In genomic region chr5:72972435-72972834, GRCm38 (mm10) we compare ENCODE assay signal across 39 mouse cellular contexts. TPM values are rescaled to one million over a fixed set of nuclear protein-coding genes. Genes with fewer than 3 reads are reported as not detected.
A peak's percentile ranks its signal among the peaks of the same experiment; 100 is the strongest.
DNase-seq lines count a peak whose midpoint lies in the region; ATAC-seq lines count a peak whose summit lies in the region.
"Had no signal": no experiment of that assay in that cellular context is flagged by ENCODE, and none has a peak within 500 bp of the region (broad histone marks: within the 10 kb centered on the region; RNA-seq: fewer than 3 reads in every experiment).

No protein-coding gene starts in this region.

- no peaks in the 10 kb centered on the region for H3K4me1 ChIP-seq in heart, embryonic 10.5 days
- H3K4me1 ChIP-seq in midbrain, embryonic 10.5 days: peaks cover 16% of the 10 kb centered on the region
- H3K4me1 ChIP-seq in midbrain, embryonic 13.5 days (replicated peaks): no peaks in the 10 kb centered on the region; the same call in 1 of the 2 replicates
- no peaks in the 10 kb centered on the region for H3K4me1 ChIP-seq in intestine, embryonic 16.5 days (ENCODE audit: control insufficient read depth, insufficient read depth, low read length)
- 0 out of 2 replicates have a peak, but pooled peaks cover 5% of the 10 kb centered on the region for H3K4me1 ChIP-seq in stomach, embryonic 15.5 days
- H3K4me1 ChIP-seq: forebrain, embryonic 15.5 days; neural tube, embryonic 13.5 days had no signal

- H3K9ac ChIP-seq in midbrain, embryonic 13.5 days (replicated peaks): no peak overlapping the region
- H3K9ac ChIP-seq in intestine, embryonic 16.5 days (ENCODE audit: low read depth, low read length): no peak overlapping the region
- no peak overlapping the region for H3K9ac ChIP-seq in stomach, embryonic 15.5 days
- H3K9ac ChIP-seq: forebrain, embryonic 15.5 days; hindbrain, embryonic 14.5 days; liver, embryonic 14.5 days; neural tube, embryonic 13.5 days had no signal

- H3K4me3 ChIP-seq in heart, embryonic 10.5 days: no peak overlapping the region
- H3K4me3 ChIP-seq in midbrain, embryonic 10.5 days: no peak overlapping the region
- no peak overlapping the region for H3K4me3 ChIP-seq in midbrain, embryonic 13.5 days (replicated peaks)
- H3K4me3 ChIP-seq in intestine, embryonic 16.5 days (ENCODE audit: low read length): no peak overlapping the region
- H3K4me3 ChIP-seq in stomach, embryonic 15.5 days (replicated peaks): no peak overlapping the region
- H3K4me3 ChIP-seq: forebrain, embryonic 15.5 days; myocyte; neural tube, embryonic 13.5 days had no signal

- H3K27me3 ChIP-seq in heart, embryonic 10.5 days (ENCODE audit: insufficient read depth, poor library complexity, severe bottlenecking): no peaks in the 10 kb centered on the region
- H3K27me3 ChIP-seq in midbrain, embryonic 10.5 days (ENCODE audit: low read depth, poor library complexity, severe bottlenecking): no peaks in the 10 kb centered on the region
- no peaks in the 10 kb centered on the region for H3K27me3 ChIP-seq in midbrain, embryonic 13.5 days
- H3K27me3 ChIP-seq in intestine, embryonic 16.5 days (replicated peaks; ENCODE audit: control insufficient read depth, insufficient read depth, low read length): no peaks in the 10 kb centered on the region
- H3K27me3 ChIP-seq in stomach, embryonic 15.5 days (replicated peaks): no peaks in the 10 kb centered on the region
- H3K27me3 ChIP-seq: forebrain, embryonic 15.5 days; neural tube, embryonic 13.5 days had no signal

- no peak overlapping the region for H3K4me2 ChIP-seq in midbrain, embryonic 13.5 days (replicated peaks)
- no peak overlapping the region for H3K4me2 ChIP-seq in intestine, embryonic 16.5 days (ENCODE audit: low read depth, low read length)
- no peak overlapping the region for H3K4me2 ChIP-seq in stomach, embryonic 15.5 days
- H3K4me2 ChIP-seq: forebrain, embryonic 15.5 days; hindbrain, embryonic 14.5 days; neural tube, embryonic 13.5 days had no signal

- 77% methylated on average over 4 of the region's 4 CpGs for WGBS in heart, embryonic 10.5 days
- 64% methylated on average over 4 of the region's 4 CpGs for WGBS in midbrain, embryonic 10.5 days
- 57% methylated on average over 4 of the region's 4 CpGs for WGBS in midbrain, embryonic 13.5 days
- WGBS in intestine, embryonic 16.5 days: 58% methylated on average over 4 of the region's 4 CpGs
- 54% methylated on average over 4 of the region's 4 CpGs for WGBS in stomach, embryonic 15.5 days

- ATAC-seq in midbrain, embryonic 13.5 days: no peak
- ATAC-seq in intestine, embryonic 16.5 days: 0 out of 2 replicates have a peak, but pooled peaks have one; percentile 42
- no peak for ATAC-seq in stomach, embryonic 15.5 days (ENCODE audit: insufficient read depth, low FRiP score, low read depth)
- ATAC-seq: forebrain, embryonic 15.5 days had no signal

- DNase-seq in heart, embryonic 10.5 days (ENCODE audit: low spot score): peak; percentile 51
- no peak for DNase-seq in heart, postnatal 4 days
- no peak for DNase-seq in midbrain, embryonic 10.5 days (ENCODE audit: low spot score)
- no peak for DNase-seq in c-Kit-positive CD71-positive TER-119-positive erythroid progenitor cells, embryonic 14.5 days (ENCODE audit: low spot score)
- DNase-seq in right cerebral cortex, postnatal 10 days (ENCODE audit: low spot score in 2 of 2): no peak
- DNase-seq: adrenal gland, adult 8-10 months; cerebellum, adult 8-10 months; cerebellum, postnatal 25 days; gastrocnemius, postnatal 25 days; heart, adult 18-20 months; kidney, adult 9 months; kidney, postnatal 10 days; liver; lung, adult 2 months; lung, postnatal 14 days; right cerebral cortex, postnatal 4 days; thymus, postnatal 14 days had no signal

- no peaks in the 10 kb centered on the region for H3K9me3 ChIP-seq in heart, embryonic 10.5 days
- H3K9me3 ChIP-seq in midbrain, embryonic 10.5 days (replicated peaks): no peaks in the 10 kb centered on the region
- H3K9me3 ChIP-seq in midbrain, embryonic 13.5 days: no peaks in the 10 kb centered on the region
- no peaks in the 10 kb centered on the region for H3K9me3 ChIP-seq in intestine, embryonic 16.5 days (ENCODE audit: control insufficient read depth, low read length)
- no peaks in the 10 kb centered on the region for H3K9me3 ChIP-seq in stomach, embryonic 15.5 days
- H3K9me3 ChIP-seq: forebrain, embryonic 15.5 days; G1E; neural tube, embryonic 13.5 days had no signal

- no peak overlapping the region for H3K27ac ChIP-seq in heart, embryonic 10.5 days
- peak overlapping the region; percentile 55 for H3K27ac ChIP-seq in midbrain, embryonic 10.5 days (replicated peaks)
- no peak overlapping the region for H3K27ac ChIP-seq in midbrain, embryonic 13.5 days
- no peak overlapping the region for H3K27ac ChIP-seq in intestine, embryonic 16.5 days (ENCODE audit: low read length)
- H3K27ac ChIP-seq in stomach, embryonic 15.5 days: peak overlapping the region; percentile 53; the same call in 1 of the 2 replicates
- H3K27ac ChIP-seq: forebrain, embryonic 15.5 days; hindbrain, embryonic 14.5 days; liver, embryonic 14.5 days; neural tube, embryonic 13.5 days had no signal

- H3K36me3 ChIP-seq in heart, embryonic 10.5 days: peaks cover 62% of the 10 kb centered on the region
- peaks cover 70% of the 10 kb centered on the region for H3K36me3 ChIP-seq in midbrain, embryonic 10.5 days
- peaks cover 51% of the 10 kb centered on the region for H3K36me3 ChIP-seq in midbrain, embryonic 13.5 days
- H3K36me3 ChIP-seq in intestine, embryonic 16.5 days (ENCODE audit: control insufficient read depth, insufficient read depth, low read length): no peaks in the 10 kb centered on the region
- peaks cover 19% of the 10 kb centered on the region for H3K36me3 ChIP-seq in stomach, embryonic 15.5 days

RNA-seq across cellular contexts. Expression of gene Gm10135, which starts 2.1 kb away (rescaled TPM):
- not detected in 2 replicates for polyA plus RNA-seq in heart, embryonic 10.5 days (2016; fragmentation: Nextera tagmentation; extraction: Ambion mirVana)
- total RNA-seq in heart, postnatal 4 days (2021): not detected
- not detected in 2 replicates for polyA plus RNA-seq in midbrain, embryonic 10.5 days (2016; fragmentation: Nextera tagmentation; extraction: Ambion mirVana)
- polyA plus RNA-seq in midbrain, embryonic 13.5 days (2015; fragmentation: Nextera tagmentation; extraction: Ambion mirVana): not detected in 2 replicates
- not detected in 2 replicates for polyA plus RNA-seq in intestine, embryonic 16.5 days (2015; fragmentation: Nextera tagmentation; extraction: Ambion mirVana)
- not detected in 2 replicates for polyA plus RNA-seq in stomach, embryonic 15.5 days (2015; fragmentation: Nextera tagmentation; extraction: Ambion mirVana)
- total RNA-seq: adrenal gland, adult 8-10 months; adrenal gland, postnatal 4 days; G1E; gastrocnemius, adult 18-20 months; gastrocnemius, postnatal 25 days; heart, adult 18-20 months; hematopoietic stem cell, adult 5-6 weeks; layer of hippocampus, adult 18-20 months; layer of hippocampus, postnatal 10 days; left cerebral cortex, adult 18-20 months; left cerebral cortex, postnatal 14 days had no signal
- polyA plus RNA-seq: embryonic facial prominence, embryonic 11.5 days; forebrain, embryonic 15.5 days; frontal cortex, adult 2 months; G1E; heart, embryonic 14.5 days; hindbrain, embryonic 14.5 days; limb, embryonic 11.5 days; liver, embryonic 14.5 days; lung, adult 2 months; myocyte; neural tube, embryonic 13.5 days; spleen, adult 2 months; urinary bladder, adult 2 months had no signal

RNA-seq across cellular contexts. Expression of gene Slc10a4, which starts 34.2 kb away (rescaled TPM):
- polyA plus RNA-seq in heart, embryonic 10.5 days (2016; fragmentation: Nextera tagmentation; extraction: Ambion mirVana): 0.14 and 0.30 TPM in 2 replicates
- total RNA-seq in heart, postnatal 4 days (2021): under 1 TPM; 0.12 to 0.63 TPM
- polyA plus RNA-seq in midbrain, embryonic 10.5 days (2016; fragmentation: Nextera tagmentation; extraction: Ambion mirVana): 1.9 and 6.6 TPM in 2 replicates
- 19.4 and 28.6 TPM in 2 replicates for polyA plus RNA-seq in midbrain, embryonic 13.5 days (2015; fragmentation: Nextera tagmentation; extraction: Ambion mirVana)
- 8.2 and 12.0 TPM in 2 replicates for polyA plus RNA-seq in intestine, embryonic 16.5 days (2015; fragmentation: Nextera tagmentation; extraction: Ambion mirVana)
- polyA plus RNA-seq in stomach, embryonic 15.5 days (2015; fragmentation: Nextera tagmentation; extraction: Ambion mirVana): 8.6 and 10.6 TPM in 2 replicates
- total RNA-seq: gastrocnemius, adult 18-20 months; gastrocnemius, postnatal 25 days; heart, adult 18-20 months; hematopoietic stem cell, adult 5-6 weeks had no signal
- polyA plus RNA-seq: G1E; spleen, adult 2 months had no signal

RNA-seq across cellular contexts. Expression of gene Slain2, which starts 58.3 kb away (rescaled TPM):
- polyA plus RNA-seq in heart, embryonic 10.5 days (2016; fragmentation: Nextera tagmentation; extraction: Ambion mirVana): 18.1 and 21.0 TPM in 2 replicates
- total RNA-seq in heart, postnatal 4 days (2021): 100 to 1,000 TPM; 116 to 121 TPM
- polyA plus RNA-seq in midbrain, embryonic 10.5 days (2016; fragmentation: Nextera tagmentation; extraction: Ambion mirVana): 16.2 and 16.5 TPM in 2 replicates
- polyA plus RNA-seq in midbrain, embryonic 13.5 days (2015; fragmentation: Nextera tagmentation; extraction: Ambion mirVana): 17.5 and 18.1 TPM in 2 replicates
- 7.8 and 9.1 TPM in 2 replicates for polyA plus RNA-seq in intestine, embryonic 16.5 days (2015; fragmentation: Nextera tagmentation; extraction: Ambion mirVana)
- polyA plus RNA-seq in stomach, embryonic 15.5 days (2015; fragmentation: Nextera tagmentation; extraction: Ambion mirVana): 15.2 and 16.2 TPM in 2 replicates

Comparison
In these comparisons a context has a peak if more than half of its experiments do, and no peak if none do; other contexts are left out.
1. H3K27ac ChIP-seq: peak in midbrain, embryonic 10.5 days (single experiment) and stomach, embryonic 15.5 days (single experiment); none in heart, embryonic 10.5 days (single experiment), midbrain, embryonic 13.5 days (single experiment) and intestine, embryonic 16.5 days (single experiment).